Mouse (Mus musculus) granulocyte monocyte progenitor cell, adult 5-6 weeks (primary cell): ENCODE measurements around the gene Pcsk5. TPM values are rescaled to one million over a fixed set of nuclear protein-coding genes. Genes with fewer than 3 reads are reported as not detected.

Source experiments
- ATAC-seq: replicated peaks from 2 replicates; pipeline ENCODE4 v1.8.0; 2016; ENCODE audit warnings: mild to moderate bottlenecking, moderate TSS enrichment, inconsistent platforms; ENCODE audit not compliant: poor library complexity, severe bottlenecking
- total RNA-seq, 2 experiments: library from RNA; stranded (forward) in 1 of 2; stranded (reverse) in 1 of 2; fragments of 200-712, 200-1000 nt in 1 of 2; fragments of >200 nt in 1 of 2; fragmentation: Nextera tagmentation in 1 of 2; gene quantifications; 2 replicates each; pipeline ENCODE4 v1.2.3; 2014 to 2017

The Pcsk5 gene
- total RNA-seq, 2 experiments from 2014 or later, result not detected

- no peak for ATAC-seq
Measured at GRCm38 (mm10) chr19:17409351-17409750, 428.1 kb downstream of the Pcsk5 start.

GRCm38 (mm10) chr19:17408591-17408990 is 428.8 kb downstream of the Pcsk5 start:
- no peak for ATAC-seq

- ATAC-seq, result no peak
Measured at GRCm38 (mm10) chr19:17406823-17407222, 430.6 kb downstream of the Pcsk5 start.

- ATAC-seq, result no peak
Measured at GRCm38 (mm10) chr19:17403175-17403574, 434.3 kb downstream of the Pcsk5 start.

GRCm38 (mm10) chr19:17400571-17400970 is 436.9 kb downstream of the Pcsk5 start:
- ATAC-seq, result no peak

- no peak for ATAC-seq
Measured at GRCm38 (mm10) chr19:17399965-17400364, 437.5 kb downstream of the Pcsk5 start.

- no peak for ATAC-seq
Measured at GRCm38 (mm10) chr19:17397922-17398321, 439.5 kb downstream of the Pcsk5 start.

- no peak for ATAC-seq
Measured at GRCm38 (mm10) chr19:17396802-17397201, 440.6 kb downstream of the Pcsk5 start.

- ATAC-seq, result peak; percentile 97
Measured at GRCm38 (mm10) chr19:17393841-17394591, 443.4 kb downstream of the Pcsk5 start, which contains the start of gene Rfk. TSS of gene Rfk (plus strand) at chr19:17394043.

- ATAC-seq, result no peak
Measured at GRCm38 (mm10) chr19:17392866-17393265, 444.6 kb downstream of the Pcsk5 start.

GRCm38 (mm10) chr19:17388404-17388803 is 449.0 kb downstream of the Pcsk5 start:
- peak; percentile 61 for ATAC-seq

GRCm38 (mm10) chr19:17386424-17386823 is 451.0 kb downstream of the Pcsk5 start:
- ATAC-seq, result no peak

GRCm38 (mm10) chr19:17385426-17385825 is 452.0 kb downstream of the Pcsk5 start:
- ATAC-seq, result no peak

- ATAC-seq, result no peak
Measured at GRCm38 (mm10) chr19:17385022-17385421, 452.4 kb downstream of the Pcsk5 start.

GRCm38 (mm10) chr19:17382807-17383397 is 454.5 kb downstream of the Pcsk5 start:
- ATAC-seq, result peak; percentile 81
